Mouse (Mus musculus) midbrain, embryonic 14.5 days (tissue): ENCODE data around the gene Rcl1. TPM values are rescaled to one million over a fixed set of nuclear protein-coding genes. Genes with fewer than 3 reads are reported as not detected.

Source experiments
- ATAC-seq: fragments of 200-750 bp; cut with Nextera tagmentation; 2 replicates; pipeline ENCODE4 v1.8.0; 2017; ENCODE audit warnings: moderate number of reproducible peaks, moderate library complexity; ENCODE audit not compliant: low FRiP score, low TSS enrichment
- DNase-seq: peaks from one replicate; pipeline ENCODE4 v3.0.0-alpha.2; 2015
- H3K27ac ChIP-seq: fragments of 300-500 bp; sonication (generic); replicated peaks from 2 replicates; pipeline ENCODE4 v1.5.1; 2014; ENCODE audit warnings: mild to moderate bottlenecking, low read depth, low read length, moderate library complexity
- H3K27me3 ChIP-seq: fragments of 300-500 bp; sonication (generic); 2 replicates; pipeline ENCODE4 v1.6.1; 2014; ENCODE audit warnings: low read length, control low read depth, mixed read lengths; ENCODE audit not compliant: control insufficient read depth, insufficient read depth
- H3K36me3 ChIP-seq: fragments of 300-500 bp; sonication (generic); 2 replicates; pipeline ENCODE4 v1.6.1; 2014; ENCODE audit warnings: low read length, control low read depth; ENCODE audit not compliant: control insufficient read depth, insufficient read depth
- H3K4me1 ChIP-seq: fragments of 300-500 bp; sonication (generic); 2 replicates; pipeline ENCODE4 v1.6.1; 2014; ENCODE audit warnings: mild to moderate bottlenecking, antibody characterized with exemption, low read length, control low read depth; ENCODE audit not compliant: control insufficient read depth, insufficient read depth
- H3K4me2 ChIP-seq: fragments of 300-500 bp; sonication (generic); 2 replicates; pipeline ENCODE4 v1.6.1; 2014; ENCODE audit warnings: mild to moderate bottlenecking, low read length, moderate library complexity
- H3K4me3 ChIP-seq: fragments of 300-500 bp; sonication (generic); replicated peaks from 2 replicates; pipeline ENCODE4 v1.5.1; 2014; ENCODE audit warnings: low read depth, low read length
- H3K9ac ChIP-seq: fragments of 300-500 bp; sonication (generic); replicated peaks from 2 replicates; pipeline ENCODE4 v1.6.1; 2014; ENCODE audit warnings: mild to moderate bottlenecking, low read length, moderate library complexity
- H3K9me3 ChIP-seq: fragments of 300-500 bp; sonication (generic); 2 replicates; pipeline ENCODE4 v1.6.1; 2016; ENCODE audit warnings: low read length, control low read depth, mixed read lengths; ENCODE audit not compliant: control insufficient read depth
- WGBS: fragments of 180-500 bp; shearing (Covaris S2); extraction: QIAGEN DNeasy Blood & Tissue Kit; methylation state at CpG from one replicate; pipeline ENCODE4 v1.1.7; 2014; 5-methylcytosine and 5-hydroxymethylcytosine counted together
- polyA plus RNA-seq: library from polyadenylated mRNA; unstranded; fragments of >200 nt; fragmentation: Nextera tagmentation; extraction: Ambion mirVana; gene quantifications from 2 replicates; pipeline ENCODE4 v1.2.1, GENCODE M21; 2014

The Rcl1 gene
- 28.4 and 33.2 TPM in 2 replicates for polyA plus RNA-seq

DNA sequence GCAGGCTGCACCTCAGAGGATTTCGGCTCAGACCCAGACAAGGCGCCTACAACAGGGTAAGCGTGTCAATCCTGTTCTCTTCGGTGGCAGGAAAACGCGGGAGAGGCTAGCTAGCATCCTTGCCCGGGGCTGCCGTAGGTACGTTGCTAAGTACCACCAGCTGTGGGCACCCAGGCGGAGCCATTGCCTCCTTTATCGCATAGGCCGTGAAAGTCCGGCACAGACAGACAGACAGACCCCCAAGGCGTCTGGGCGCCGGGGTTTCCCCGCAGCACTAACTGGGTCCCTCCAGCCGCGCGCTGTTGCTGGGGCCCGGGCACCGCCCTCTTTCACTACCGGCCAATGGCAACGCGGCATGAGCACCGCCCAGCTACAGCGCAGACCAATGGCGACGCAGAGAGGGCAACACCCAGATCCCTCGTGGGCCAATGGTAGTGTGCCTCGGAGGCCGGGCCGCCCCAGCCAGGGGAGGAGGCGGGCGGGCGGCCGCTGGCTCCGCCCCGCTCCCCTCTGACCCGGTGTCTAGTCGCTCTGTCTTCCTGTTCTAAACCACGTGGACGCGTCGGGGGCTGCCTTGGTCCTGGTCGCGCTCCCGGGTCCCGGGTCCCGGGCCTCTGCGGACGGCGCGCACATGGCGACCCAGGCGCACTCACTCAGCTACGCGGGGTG, at the start of gene Rcl1:
Rcl1 (plus strand) TSS at position 502 of the 669 bp plus-strand sequence.
- WGBS: under 1% methylated on average over 58 of the region's 58 CpGs
- ATAC-seq: peak; percentile 100
- peak within 1 kb of the TSS; percentile 63 for H3K27ac ChIP-seq
- peak within 1 kb of the TSS; percentile 61 for H3K9ac ChIP-seq
- H3K27me3 ChIP-seq: no peaks in the 10 kb centered on the region
- peaks cover 11% of the 10 kb centered on the region for H3K4me1 ChIP-seq
- no peaks in the 10 kb centered on the region for H3K36me3 ChIP-seq
- DNase-seq: peak; percentile 98
- H3K4me3 ChIP-seq: peak within 1 kb of the TSS; percentile 95
- no peaks in the 10 kb centered on the region for H3K9me3 ChIP-seq
- peak within 1 kb of the TSS; percentile 90 for H3K4me2 ChIP-seq

DNA sequence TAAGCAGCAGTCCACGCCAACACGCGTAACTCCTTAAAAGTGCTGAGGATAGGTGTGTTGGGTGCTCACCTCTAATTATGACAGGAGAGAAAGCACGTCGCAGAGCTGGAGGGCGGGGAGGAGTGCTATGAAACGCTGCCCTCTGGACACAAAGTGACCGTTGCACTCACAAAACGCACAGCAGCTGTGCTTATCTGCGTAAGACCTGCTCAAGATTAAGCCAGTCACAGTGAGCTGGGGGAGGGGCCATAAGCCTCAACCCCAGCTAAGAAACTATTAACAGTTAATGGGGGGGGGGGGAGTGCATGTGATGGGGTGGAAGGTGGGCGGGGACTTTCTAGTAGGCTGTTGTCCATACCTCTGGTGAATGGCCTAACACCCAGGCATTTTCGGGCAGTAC, 48.4 kb upstream of the Rcl1 start:
- ATAC-seq: no peak
- DNase-seq: no peak
- H3K4me2 ChIP-seq: no peak overlapping the region
- H3K36me3 ChIP-seq: no peaks in the 10 kb centered on the region
- H3K27me3 ChIP-seq: no peaks in the 10 kb centered on the region
- 93% methylated on average over 12 of the region's 12 CpGs for WGBS
- H3K27ac ChIP-seq: no peak overlapping the region
- no peak overlapping the region for H3K4me3 ChIP-seq
- H3K9ac ChIP-seq: no peak overlapping the region
- no peaks in the 10 kb centered on the region for H3K4me1 ChIP-seq
- H3K9me3 ChIP-seq: no peaks in the 10 kb centered on the region

DNA sequence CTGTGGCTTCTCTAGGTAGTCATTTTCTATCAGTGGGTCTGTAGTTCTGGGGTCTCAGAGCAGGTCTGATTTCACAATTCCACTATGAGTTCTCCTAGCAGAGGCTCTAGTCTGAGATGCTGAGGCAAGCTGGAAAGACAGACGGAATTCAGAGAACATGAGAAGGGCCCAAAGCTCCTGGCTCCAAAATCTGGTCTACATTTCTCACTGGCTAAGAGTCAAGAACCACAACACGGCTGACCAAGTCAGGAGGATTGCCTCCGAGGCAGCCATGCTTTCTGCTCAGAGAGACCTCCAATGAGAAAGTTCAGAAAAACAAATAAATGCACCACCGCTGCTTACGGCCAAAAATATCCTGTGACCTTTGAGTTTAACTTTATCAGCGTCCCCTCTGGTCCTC, 46.6 kb upstream of the Rcl1 start:
- H3K4me3 ChIP-seq: no peak overlapping the region
- ATAC-seq: no peak
- H3K27me3 ChIP-seq: no peaks in the 10 kb centered on the region
- WGBS: 89% methylated on average over 6 of the region's 6 CpGs
- H3K27ac ChIP-seq: no peak overlapping the region
- H3K9me3 ChIP-seq: no peaks in the 10 kb centered on the region
- H3K36me3 ChIP-seq: no peaks in the 10 kb centered on the region
- no peak for DNase-seq
- H3K4me2 ChIP-seq: no peak overlapping the region
- H3K4me1 ChIP-seq: no peaks in the 10 kb centered on the region
- H3K9ac ChIP-seq: no peak overlapping the region

DNA sequence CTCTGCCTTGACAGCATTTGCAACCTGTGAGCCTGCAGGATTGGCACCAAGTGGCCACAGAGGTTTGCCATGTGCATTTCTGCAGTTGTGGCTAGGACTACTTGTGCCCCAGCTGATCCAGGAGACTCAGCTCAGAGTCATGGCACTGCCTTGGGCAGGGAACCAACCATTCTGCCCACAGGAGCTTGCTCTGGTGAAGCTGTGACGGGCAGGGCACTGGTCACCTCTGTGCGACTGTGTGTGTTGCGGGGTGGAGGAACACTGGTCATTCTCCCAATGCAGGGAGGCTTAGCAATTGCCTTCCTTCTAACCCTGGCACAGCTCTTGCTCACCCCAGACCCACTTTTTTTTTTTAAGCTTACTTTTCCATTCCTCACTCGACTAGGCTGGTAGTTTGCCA, 45.7 kb upstream of the Rcl1 start:
- DNase-seq: no peak
- Histone ChIP-seq H3K4me3 (no peak overlapping the region), H3K9me3 (no peaks in the 10 kb centered on the region), H3K9ac (no peak overlapping the region), H3K27me3 (no peaks in the 10 kb centered on the region), H3K36me3 (no peaks in the 10 kb centered on the region), H3K4me2 (no peak overlapping the region), H3K27ac (no peak overlapping the region), H3K4me1 (no peaks in the 10 kb centered on the region)
- no peak for ATAC-seq
- WGBS: 89% methylated on average over 4 of the region's 4 CpGs

DNA sequence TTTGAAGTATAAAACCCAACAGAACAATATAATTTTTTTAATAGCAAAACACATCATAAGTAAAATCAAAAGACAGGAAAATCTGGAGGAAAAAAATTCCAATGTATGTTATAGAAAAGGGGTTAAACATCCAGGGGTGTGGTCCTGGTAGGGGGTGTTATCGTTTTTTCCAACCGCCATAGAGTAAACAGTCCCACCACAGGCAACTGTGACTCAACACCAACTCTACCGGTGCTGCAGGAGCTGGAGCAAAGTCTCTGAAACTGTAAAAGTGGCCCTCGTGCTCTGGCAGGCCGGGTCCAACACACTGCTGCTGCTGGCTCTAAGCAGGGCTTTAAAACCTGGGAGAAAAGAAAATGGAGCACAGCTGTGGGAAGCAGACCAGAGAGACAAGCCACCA, 42.4 kb upstream of the Rcl1 start:
- Histone ChIP-seq H3K27ac (no peak overlapping the region), H3K4me1 (no peaks in the 10 kb centered on the region), H3K9ac (no peak overlapping the region), H3K9me3 (no peaks in the 10 kb centered on the region), H3K27me3 (no peaks in the 10 kb centered on the region), H3K36me3 (no peaks in the 10 kb centered on the region), H3K4me2 (no peak overlapping the region), H3K4me3 (no peak overlapping the region)
- 93% methylated on average over 5 of the region's 5 CpGs for WGBS
- DNase-seq: no peak
- ATAC-seq: no peak

DNA sequence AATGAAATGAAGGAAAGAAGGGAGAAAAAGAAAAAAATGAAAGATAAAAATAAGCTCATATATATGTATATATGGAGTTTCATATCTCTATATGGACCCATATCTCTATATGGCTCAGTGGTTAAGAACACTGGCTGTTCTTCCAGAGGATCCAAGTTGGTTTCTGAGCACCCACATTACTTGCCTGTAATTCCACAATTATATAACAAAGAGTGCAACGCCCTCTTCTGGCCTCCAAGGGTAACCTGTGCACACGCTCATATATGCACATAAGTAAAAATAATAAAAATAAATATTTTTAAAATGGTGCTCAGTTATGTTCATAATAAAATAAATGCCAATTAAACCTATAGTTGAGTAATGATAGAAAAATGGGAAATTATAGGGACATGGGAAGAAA, 41.5 kb upstream of the Rcl1 start:
- Histone ChIP-seq H3K9ac (no peak overlapping the region), H3K4me1 (no peaks in the 10 kb centered on the region), H3K9me3 (no peaks in the 10 kb centered on the region), H3K36me3 (no peaks in the 10 kb centered on the region), H3K27ac (no peak overlapping the region), H3K4me2 (no peak overlapping the region), H3K4me3 (no peak overlapping the region), H3K27me3 (no peaks in the 10 kb centered on the region)
- DNase-seq (no peak), ATAC-seq (no peak)
- WGBS: 82% methylated on average over 2 of the region's 2 CpGs

DNA sequence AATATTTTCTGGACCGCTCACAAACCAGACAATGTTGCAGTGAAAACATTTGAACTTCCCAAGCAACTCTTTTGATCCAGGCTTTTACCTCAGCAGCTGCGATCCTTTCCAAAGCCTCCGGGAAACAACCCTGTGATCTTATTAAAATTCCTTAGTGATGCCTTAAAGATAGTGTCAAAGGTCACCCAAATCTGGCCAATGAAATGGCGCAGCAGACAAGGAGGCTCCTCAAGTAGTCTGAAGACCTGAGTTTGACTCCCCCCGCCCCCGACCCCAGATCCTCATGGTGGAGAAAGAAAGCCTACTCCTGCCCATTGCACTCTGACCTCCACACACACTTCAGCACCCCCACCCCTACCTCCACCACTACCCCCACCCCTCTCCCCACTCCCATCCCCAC, 40.9 kb upstream of the Rcl1 start:
- H3K36me3 ChIP-seq: no peaks in the 10 kb centered on the region
- no peak overlapping the region for H3K27ac ChIP-seq
- H3K9ac ChIP-seq: no peak overlapping the region
- H3K4me1 ChIP-seq: no peaks in the 10 kb centered on the region
- 10% methylated on average over 6 of the region's 6 CpGs for WGBS
- ATAC-seq (no peak), DNase-seq (no peak)
- no peaks in the 10 kb centered on the region for H3K27me3 ChIP-seq
- no peak overlapping the region for H3K4me3 ChIP-seq
- no peak overlapping the region for H3K4me2 ChIP-seq
- no peaks in the 10 kb centered on the region for H3K9me3 ChIP-seq

DNA sequence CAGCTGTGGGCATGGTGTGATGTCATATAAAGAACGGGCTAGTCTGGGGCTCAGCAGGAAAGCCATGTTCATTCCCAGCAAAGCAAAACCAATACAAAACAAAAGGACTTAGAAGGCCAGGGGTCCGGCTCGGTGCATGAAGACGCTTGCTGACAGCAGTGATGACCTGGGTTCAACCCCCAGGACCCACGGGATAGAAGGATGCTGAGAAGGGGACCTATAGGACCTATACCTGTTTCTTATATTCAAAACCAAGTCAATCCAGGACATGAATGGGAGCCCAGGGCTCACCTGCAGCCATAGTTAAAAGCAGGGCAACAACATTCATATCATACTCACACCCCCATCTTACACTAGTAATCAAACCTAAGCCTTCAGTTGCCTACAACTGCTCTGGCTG, 38.2 kb upstream of the Rcl1 start:
- no peaks in the 10 kb centered on the region for H3K36me3 ChIP-seq
- H3K9me3 ChIP-seq: no peaks in the 10 kb centered on the region
- no peak overlapping the region for H3K4me2 ChIP-seq
- no peak for ATAC-seq
- no peaks in the 10 kb centered on the region for H3K4me1 ChIP-seq
- 69% methylated on average over 5 of the region's 5 CpGs for WGBS
- H3K27me3 ChIP-seq: no peaks in the 10 kb centered on the region
- no peak overlapping the region for H3K4me3 ChIP-seq
- no peak for DNase-seq
- H3K27ac ChIP-seq: no peak overlapping the region
- no peak overlapping the region for H3K9ac ChIP-seq

DNA sequence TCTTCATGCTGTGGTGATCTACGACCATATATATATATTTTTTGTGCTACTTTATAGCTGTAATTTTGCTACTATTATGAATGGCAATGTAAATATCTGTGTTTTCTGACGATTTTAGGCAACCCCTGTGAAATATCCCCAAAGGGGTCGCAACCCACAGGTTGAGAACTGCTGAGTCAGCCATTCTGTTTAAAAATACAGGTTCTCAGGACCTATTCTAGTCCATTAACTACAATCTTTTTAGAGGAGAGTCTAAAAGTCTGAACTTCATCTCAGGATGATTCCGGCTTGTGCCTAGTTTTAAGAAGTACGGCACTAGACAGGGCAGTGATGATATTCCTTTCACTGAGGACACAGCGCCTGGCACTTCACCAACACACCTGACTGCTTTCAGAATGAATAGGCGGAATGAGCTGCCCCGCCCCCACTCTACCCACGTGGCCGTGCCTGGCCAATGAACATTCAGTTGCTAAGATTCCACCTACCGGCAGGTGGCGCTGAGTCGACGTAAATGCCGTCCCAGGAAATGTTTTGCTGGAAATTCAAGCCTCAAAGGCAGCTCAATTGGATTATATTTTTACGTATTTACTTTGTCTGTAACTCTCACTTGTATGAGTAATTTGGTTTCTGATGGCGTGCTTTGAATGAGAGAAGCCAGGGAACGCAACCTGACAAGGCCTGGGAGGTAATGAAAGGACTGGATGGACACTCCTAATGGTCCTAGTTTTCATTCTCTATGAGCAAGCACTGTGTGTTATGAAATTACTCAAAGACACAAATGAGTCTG, 37.4 kb upstream of the Rcl1 start:
- H3K4me1 ChIP-seq: no peaks in the 10 kb centered on the region
- H3K27me3 ChIP-seq: no peaks in the 10 kb centered on the region
- H3K9me3 ChIP-seq: no peaks in the 10 kb centered on the region
- H3K4me2 ChIP-seq: peak overlapping the region; percentile 41
- H3K36me3 ChIP-seq: no peaks in the 10 kb centered on the region
- no peak overlapping the region for H3K4me3 ChIP-seq
- no peak overlapping the region for H3K27ac ChIP-seq
- WGBS: 19% methylated on average over 18 of the region's 18 CpGs
- H3K9ac ChIP-seq: no peak overlapping the region
- DNase-seq (peak; percentile 97), ATAC-seq (peak; percentile 87)
